Mouse (Mus musculus) spleen, postnatal 14 days (tissue): ENCODE data around the gene Slc30a7.

ENCODE experiments used
- DNase-seq, 2 experiments: peaks; one replicate each; pipeline ENCODE4 v3.0.0; 2021 to 2022; ENCODE audit warnings: low spot score in 2 of 2

Gene Slc30a7

DNA sequence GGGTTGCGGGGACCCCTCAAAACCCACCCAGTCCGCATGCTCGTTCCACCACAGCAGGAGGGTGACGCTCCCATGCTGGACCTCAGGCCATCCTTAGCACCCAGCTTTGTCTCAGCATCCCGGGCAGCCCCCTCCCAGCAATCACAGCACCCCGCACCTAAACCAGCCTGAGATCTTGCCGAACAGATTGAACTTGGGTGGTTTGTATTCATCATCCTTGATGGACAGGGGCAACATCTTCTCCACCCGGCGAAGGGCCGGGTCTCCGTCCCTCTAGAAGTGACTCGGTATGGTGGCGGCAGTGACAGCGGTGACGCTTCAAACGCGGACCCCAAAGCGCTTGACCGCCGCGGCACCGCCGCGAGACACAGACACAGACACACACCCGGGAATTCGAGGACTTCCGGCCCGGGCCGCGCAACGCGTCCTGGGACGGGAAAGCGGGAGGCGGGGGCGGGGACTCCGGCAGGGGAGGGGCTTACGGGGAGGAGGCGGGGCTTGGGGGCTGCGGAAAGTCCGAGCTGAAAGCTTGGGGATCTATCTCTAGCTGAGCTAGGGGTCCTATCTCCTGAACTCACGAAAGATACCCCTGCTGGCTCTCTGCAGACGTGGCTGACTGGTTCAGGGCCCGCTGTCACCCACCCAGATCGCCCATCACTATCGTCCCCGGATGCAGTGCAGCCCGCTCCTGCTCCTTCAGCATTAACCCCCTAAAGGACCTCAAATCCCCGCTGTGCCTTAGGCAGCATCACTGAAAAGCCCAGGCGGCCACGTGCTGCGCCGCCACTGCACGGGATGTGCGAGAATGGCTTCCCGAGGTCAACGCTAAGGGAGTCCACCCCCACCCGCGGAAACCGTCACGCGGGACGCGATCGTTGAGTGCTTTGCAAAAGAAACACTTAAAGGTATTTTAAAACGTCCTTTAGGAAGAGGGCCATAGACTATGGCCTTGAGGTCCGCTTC, at the start of gene Slc30a7, which contains the start of gene Extl2:
TSS of gene Slc30a7 (minus strand) at position 429 of the 963 bp plus-strand sequence.
TSS of gene Extl2 (plus strand) at position 485 of the 963 bp plus-strand sequence.
- DNase-seq, result peak; percentile 47 to 60

DNA sequence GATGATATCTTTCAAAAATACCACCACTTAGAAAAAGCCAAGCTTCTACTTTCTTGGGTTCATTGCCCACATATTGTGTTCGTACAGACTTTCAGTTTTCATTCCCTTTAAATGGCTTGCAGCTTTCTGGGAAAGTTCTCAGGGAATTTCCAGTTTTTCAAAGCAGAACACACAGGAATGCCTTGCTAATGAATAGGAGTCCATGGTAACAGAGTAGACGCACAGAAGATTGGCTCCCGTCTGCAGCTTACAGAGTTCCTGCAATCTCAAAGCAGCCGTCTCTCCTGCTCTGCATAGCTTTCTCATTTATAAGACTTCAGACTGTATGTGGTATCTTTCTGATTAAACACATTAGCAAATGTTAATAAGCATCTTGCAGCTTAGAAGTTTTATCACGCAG, 39.8 kb upstream of the Slc30a7 start:
- DNase-seq, result no peak

DNA sequence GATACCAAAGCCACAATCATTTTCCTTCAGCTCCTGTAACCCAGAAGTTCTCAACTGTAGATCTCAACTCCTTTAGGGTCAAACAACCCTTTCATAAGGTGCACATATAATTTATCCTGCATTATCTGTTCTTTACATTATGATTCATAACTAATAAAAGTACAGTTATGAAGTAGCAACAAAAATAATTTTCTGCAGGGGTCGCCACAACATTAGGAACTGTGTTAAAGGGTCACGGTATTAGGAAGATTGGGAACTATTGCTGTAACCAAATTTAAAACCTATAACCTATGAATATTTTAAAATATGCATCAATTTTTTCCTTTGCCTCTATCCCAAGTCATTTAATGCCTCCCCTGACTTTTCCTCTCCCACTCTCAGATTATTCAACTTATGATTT, 38.8 kb upstream of the Slc30a7 start:
- no peak for DNase-seq

DNA sequence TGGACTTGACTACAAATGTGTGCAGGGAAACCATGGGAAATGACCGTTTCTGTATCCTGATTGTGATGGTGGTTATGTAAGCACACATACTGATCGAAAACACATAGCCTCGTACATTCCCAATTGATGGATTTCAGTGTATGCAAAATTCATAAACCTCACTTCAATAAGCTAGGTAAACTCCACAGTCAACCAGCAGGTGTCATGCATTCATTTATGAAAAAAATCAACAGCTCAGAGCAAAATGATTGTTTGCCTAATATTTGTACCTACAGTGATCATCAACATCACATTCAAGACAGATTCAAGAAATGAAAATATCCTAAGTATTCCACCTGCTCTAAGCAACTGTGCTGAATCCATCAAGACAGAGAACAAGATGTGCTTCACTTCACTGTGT, 33.6 kb upstream of the Slc30a7 start:
- no peak for DNase-seq

DNA sequence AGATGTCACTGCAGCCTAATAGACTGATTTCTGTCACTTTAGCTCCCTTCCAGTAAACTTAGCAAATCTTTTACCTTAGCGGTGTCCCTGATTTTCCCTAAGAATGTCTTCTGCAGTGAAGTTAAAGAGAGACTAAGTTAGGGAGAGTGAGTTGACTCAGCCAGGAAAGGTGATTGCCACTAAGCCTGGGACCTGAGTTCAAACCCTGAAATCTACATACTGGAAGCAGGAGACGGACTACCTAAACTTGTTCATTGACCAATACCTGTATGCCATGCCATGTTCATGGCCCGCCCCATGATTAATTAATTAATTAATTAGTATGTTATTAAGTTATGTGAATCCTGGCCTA, 26.6 kb upstream of the Slc30a7 start:
- DNase-seq, result no peak

DNA sequence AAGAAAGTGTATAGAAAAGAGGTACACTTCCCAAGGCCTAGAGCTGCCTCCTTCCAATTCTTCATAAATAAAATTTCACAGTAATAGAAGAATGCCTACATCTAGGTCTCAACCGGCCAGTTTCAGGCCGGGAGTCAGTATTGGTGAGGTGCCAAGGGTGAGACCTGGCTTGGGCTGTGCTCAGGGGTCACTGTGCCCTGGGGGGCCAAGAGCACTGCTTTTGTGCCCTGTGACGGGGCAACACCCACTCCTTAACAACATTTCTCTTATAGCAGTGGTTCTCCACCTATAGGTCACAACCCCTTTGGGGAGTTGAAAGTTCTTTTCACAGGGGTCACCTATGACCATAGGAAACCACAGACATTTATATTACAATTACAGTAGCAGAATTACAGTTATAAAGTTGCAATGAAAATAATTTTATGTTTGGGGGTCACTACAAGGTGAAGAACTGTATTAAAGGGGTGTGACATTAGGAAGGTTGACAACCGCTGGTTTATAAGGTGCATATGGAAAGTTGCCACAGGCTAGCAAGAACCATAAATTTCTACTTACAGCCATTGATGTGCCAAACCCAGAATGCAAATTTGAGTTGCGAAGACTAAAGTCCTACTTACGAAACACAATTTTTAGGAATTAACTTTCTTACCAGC, 26.1 kb upstream of the Slc30a7 start:
- no peak for DNase-seq

DNA sequence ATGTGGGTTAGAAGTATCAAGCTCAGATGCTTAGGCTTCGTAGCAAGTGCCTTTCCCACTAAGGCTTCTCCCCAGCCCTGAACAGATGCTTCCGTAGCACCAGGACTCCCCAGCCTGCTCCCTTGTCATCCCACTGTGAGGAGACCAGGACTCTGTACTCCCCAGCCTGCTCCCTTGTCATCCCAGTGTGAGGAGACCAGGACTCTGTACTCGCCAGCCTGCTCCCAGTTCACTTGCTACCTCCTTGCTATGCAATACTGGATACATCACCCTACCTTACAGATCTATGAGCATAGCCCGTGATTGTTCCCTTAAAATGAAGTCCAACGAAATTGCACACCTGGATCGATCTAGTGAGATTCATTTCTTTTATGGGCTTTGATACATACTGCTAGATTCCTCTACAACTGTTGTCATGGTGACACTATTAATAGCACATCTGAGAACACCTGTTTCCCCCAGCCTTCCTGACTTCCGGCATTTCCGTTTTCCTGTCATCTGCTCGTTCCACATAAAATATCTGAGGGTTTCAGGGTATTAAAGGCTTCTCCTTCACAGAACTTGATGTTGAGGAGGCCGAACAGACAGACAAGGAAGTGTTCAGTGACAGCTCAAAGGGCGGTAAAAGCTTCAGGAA, 23.1 kb upstream of the Slc30a7 start:
- DNase-seq, result no peak

DNA sequence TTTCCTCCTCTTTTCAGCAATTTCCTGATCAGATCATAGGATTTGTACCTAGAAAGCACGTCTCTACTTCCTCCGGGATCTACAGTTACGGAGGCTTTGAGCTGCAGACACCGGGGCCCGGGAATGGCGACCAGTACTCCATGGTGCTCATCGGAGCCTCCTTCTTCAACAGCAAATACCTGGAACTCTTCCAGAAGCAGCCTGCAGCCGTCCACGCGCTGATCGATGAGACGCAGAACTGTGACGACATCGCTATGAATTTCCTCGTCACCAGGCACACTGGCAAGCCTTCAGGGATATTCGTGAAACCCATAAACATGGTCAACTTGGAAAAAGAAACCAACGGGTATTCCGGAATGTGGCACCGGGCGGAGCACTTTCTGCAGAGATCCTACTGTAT, 19.8 kb upstream of the Slc30a7 start:
- DNase-seq, result no peak

DNA sequence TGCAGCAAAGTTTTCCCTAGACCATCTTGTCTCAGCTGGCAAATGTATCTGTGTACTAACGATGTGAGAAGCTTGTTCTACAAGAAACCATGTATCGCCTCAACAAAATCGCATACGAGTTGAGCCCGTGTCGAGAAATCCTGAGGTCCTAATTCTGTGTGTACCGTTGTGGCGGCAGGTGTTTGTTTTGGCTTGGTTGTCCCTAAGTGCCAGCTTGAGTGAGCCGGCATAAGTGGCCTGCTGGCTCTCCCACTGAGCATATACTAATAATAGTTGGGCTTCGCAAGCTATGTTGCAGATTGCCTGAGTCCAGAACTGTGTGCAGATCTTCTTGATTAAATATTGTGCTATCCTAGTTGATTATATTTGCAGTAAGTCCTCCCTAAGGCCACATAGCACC, 18.5 kb upstream of the Slc30a7 start:
- no peak for DNase-seq

DNA sequence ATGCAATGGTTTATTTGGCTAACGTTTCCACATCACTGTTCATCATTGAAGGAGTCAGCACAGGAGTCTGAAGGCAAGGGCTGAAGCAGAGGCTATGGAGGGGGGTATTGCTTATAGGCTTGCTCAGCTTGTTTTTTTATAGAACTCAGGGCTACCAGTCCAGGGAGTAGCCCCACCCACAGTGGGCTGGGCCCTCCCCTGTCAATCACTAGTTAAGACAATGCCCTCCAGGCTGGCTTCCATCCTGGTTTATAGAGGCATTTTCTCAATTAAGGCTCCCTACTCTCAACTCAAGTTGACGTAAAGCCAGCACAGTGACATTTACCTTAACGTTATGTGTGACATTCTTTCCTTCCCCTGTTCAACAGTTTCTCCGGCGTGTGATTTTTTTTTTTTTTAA, 17.5 kb upstream of the Slc30a7 start:
- DNase-seq, result no peak

DNA sequence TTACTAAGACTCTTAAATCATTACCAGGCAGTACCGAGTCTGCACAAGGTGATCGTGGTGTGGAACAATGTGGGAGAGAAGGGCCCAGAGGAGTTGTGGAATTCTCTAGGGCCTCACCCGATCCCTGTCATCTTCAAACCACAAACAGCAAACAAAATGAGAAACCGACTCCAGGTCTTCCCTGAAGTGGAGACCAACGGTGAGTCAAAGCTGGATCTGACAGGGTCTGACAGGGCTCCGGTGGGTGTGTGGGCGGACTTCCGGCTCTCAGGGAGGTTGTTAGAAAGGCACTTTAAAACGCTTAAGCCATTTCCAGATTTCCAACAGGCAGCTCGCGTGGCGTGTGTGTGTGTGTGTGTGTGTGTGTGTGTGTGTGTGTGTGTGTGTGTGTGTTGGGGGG, 17.0 kb upstream of the Slc30a7 start:
- no peak for DNase-seq

DNA sequence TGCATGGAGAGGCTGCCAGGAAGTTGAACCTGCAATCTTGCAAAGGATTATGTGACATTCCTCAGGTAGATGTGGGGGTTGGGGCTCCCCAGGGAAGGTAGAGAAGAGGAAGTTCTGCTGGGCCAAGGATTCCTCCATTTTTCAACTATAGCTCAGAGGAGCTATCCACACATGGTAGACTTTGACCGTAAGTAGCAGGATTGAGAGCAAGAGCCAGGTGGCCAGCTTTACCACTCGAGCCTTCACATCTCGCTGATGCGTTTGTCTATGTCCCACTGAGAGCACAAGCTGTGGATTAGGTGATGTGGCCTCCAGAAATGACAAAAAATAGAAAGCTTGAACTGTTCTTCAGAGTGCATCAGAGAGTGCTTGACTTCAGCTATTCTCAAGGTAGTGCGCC, 11.9 kb upstream of the Slc30a7 start:
- no peak for DNase-seq

DNA sequence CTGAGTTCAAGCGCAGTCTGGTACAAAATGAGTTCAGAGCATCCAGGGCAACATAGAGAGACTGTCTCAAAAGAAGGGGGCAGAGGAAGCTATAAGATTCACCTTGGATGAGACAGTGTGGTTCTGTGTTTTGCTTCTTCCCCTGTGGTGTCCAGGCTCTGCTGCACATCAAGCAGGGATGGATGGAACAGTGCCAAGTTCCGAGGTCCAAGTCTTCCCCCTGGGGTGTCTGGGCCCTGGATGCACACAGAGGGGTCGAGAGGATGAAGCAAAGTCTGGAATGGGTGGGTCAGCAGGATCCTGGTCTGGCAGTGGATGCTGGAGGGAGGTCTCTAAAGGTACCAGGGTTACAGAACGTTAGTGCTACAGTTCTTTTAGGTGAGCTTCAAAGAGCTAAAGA, 11.4 kb upstream of the Slc30a7 start:
- no peak for DNase-seq

DNA sequence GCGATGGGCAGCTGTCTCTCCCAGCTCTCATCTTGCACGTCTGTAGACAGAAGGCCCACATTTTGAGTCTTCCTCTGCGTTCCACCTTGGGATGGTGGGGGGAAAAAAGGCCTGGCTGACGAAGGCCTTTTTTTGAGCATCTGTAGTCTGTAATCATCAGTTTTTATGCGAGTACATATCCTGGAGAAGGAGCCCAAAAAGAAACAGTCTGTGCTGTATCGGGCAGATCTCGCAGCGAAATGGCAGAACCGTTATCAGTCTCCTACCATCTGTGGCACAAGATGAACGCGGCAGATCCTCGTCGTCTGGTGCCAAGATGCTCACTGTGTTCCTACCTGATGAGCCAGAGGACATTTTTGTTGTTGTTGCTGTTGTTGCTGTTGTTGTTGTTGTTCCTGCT, 8.9 kb upstream of the Slc30a7 start:
- no peak for DNase-seq

DNA sequence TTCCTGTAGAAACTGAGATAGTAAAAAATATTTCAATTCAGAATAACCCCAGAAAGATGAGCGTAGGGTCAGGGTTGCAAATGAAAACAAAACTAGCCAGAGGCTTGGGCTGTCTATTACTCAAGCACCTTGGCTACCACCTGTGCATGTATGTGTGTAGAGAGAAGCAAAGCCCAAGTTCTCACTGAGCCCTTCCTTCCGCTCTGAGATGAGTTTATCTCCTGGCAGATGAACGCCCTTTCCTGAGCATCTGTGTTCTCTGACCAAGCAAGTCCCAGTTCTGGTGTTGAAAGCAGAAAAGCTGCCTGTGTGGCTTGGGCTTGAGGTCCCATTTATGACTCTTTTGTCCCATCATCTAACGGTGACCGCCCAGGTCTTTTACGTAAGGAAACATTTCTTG, 7.7 kb upstream of the Slc30a7 start:
- DNase-seq, result no peak

DNA sequence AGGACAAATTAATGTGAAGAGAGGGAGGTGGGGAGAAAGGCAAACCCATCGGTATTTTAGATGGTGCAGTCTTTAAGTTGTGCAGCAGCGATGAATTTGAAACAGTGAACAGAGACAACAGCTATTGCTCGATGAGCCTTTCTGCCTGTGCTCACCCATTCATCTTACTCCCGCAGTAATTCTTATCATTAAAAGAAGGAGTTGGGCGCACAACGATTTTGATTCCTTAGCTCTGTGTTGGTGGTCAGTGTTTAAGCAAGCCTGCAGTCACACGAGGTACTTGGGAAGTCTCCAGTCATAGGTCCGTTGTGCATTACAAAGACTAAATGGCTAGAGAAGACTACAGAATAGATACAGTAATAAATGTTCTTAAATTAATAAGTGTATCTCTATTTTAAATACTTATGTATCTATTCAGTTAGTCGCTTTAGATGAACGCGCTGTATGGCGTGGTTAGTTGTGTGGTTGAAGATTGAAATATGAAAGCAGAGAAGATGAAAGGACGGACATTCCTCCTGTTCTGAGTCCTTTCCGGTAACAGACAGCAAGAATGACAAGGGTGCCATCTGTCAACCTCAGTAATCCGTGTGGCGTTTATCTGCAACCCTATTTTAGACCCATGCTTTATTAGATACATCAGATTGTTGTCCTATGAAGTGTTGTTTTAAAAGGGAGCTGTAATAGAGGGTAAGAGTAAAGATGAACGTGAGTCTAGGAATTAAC, 2.6 kb upstream of the Slc30a7 start:
- no peak for DNase-seq

DNA sequence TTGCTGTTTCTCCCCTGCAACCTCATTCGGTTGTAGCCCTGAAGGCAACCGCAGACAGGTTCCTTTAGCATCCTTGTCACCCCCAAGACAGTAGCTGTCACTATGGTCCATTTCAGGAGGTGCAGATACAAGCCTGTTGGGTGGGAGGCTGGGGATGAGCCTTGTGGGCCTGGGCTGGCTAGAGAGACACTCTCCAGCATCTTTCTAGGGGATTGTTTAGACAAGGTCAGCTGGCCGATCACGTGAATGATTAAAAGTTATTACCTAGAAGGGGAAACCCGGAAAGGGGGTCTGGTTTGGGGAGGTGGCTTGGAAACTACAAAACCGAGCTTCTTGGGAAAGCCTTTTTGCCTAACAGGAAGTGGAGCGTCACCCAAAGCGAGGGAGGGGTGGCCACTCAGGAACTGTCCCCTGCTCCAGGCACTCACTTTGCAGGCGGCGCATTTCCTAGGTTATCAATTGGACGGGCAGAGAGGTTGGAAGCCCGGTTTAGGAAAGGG, 785 bp upstream of the Slc30a7 start:
- peak in 1 of 2 experiments; percentile 8 for DNase-seq

DNA sequence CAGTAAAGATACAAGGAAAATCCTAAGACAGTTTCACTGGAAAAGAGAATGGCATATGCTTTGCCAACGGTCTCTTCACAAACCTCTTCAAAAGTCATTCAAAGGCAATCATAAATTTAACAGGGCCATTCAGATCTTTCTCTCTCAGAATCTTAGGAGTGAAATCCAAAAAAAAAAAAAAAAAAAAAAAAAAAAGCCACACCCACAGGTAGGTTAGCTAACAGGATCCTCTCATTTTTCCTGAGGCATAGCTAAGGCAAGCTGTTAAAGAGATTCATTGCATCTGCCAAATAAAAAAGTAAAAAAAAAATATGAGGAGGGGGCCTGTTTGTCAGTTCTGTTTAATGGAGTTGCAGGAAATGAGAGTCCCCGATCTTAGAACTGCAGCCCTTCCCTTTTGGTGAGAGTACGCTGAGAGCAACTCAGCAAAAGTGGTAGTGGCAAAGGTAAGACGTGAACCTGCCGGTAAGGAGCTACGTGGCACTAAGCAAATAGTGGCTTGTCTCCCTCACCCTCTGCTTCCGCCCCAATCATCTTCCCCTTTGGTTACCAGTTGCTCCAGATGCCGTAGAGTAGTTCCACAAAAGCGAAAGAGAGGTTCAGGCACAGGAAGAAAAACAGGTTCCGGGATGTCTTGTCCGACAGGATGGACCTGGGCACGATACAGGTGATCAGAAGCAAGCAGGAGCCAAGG, 775 bp downstream of the Slc30a7 start:
- peak in 1 of 2 experiments; percentile 8 for DNase-seq

DNA sequence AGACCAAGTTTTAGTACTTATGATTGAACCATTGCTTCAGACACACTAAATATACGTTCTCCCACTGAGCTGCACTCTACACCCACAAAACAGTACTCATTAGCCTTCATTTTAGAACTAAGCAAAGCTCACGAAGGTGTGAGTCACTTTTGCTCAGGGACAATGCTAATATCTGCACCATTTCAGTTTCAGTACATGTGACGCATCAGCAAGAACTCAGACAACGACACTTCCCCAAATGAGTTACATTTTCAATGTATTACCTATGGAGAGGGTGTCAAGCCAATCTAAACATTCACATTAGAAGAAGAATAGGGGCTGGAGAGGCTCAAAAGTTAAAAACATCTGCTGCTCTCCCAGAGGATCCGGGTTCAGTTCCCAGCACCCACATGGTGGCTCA, 10.3 kb downstream of the Slc30a7 start:
- DNase-seq, result no peak

DNA sequence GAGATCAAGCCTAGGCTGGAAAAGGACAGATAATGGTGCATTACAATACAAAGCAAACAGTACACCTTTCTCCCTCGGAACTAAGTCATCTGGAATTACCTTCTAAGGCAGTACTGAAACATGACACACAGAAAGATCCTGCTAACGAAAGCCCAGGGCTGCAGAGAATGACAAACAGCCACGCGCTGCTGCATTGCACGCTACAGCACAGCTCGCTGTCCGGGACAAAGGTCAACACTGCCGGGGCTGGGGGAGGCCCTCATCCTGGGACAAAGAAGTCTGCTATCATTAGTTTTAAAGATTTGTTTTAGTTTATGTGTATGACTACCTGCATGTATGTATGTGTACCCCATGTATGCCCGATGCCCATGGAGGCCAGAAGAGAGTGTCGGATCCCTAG, 14.2 kb downstream of the Slc30a7 start:
- DNase-seq, result no peak

DNA sequence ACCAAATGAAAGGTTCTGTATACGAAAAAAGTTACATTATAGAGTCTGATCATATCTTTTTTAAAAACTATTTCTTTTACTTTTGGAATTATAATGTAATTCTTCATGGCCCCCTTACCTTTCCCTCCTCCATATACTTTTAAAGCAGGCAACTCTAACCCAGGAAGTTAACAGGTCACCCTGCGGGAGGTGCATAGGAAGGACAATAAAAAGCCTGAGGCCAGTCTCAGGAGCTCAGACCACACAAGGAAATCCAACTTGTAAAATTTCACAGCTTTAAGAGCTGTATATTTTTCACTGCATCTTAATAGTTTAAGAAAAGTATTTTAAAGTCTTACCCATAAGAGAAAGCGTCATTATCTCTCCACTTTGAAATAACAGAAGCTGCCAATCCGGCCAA, 14.6 kb downstream of the Slc30a7 start:
- DNase-seq, result no peak
